Mouse (Mus musculus) C2C12 (cell line): ENCODE data around the gene Txnrd1. TPM values are rescaled to one million over a fixed set of nuclear protein-coding genes. Genes with fewer than 3 reads are reported as not detected.

Experiments used
- H3K27me3 ChIP-seq: one replicate; pipeline ENCODE4 v1.6.1; 2011; ENCODE audit not compliant: control insufficient read depth, insufficient read depth, insufficient read length
- H3K36me3 ChIP-seq: one replicate; pipeline ENCODE4 v1.6.1; 2011; ENCODE audit not compliant: control insufficient read depth, insufficient read depth
- H3K4me3 ChIP-seq: one replicate; pipeline ENCODE4 v1.5.1; 2011; ENCODE audit warnings: mild to moderate bottlenecking, control low read depth; ENCODE audit not compliant: poor library complexity, insufficient read depth, severe bottlenecking
- H3K79me2 ChIP-seq: one replicate; pipeline ENCODE4 v1.6.1; 2011; ENCODE audit not compliant: control insufficient read depth, insufficient read depth
- H3K79me3 ChIP-seq: one replicate; pipeline ENCODE4 v1.6.1; 2011; ENCODE audit warnings: low read depth, control low read depth
- H3ac ChIP-seq: one replicate; pipeline ENCODE3; 2011; ENCODE audit warnings: low read depth; ENCODE audit not compliant: control insufficient read depth, insufficient read length
- CEBPB ChIP-seq: IDR thresholded peaks from one replicate; pipeline ENCODE4 v1.6.1; 2011; ENCODE audit warnings: low read depth, mild to moderate bottlenecking, control low read depth, moderate library complexity
- CTCF ChIP-seq: IDR thresholded peaks from one replicate; pipeline ENCODE4 v1.5.1; 2011; ENCODE audit not compliant: control insufficient read depth, insufficient read depth, insufficient read length
- FOSL1 ChIP-seq: IDR thresholded peaks from one replicate; pipeline ENCODE4 v1.8.0; 2011; ENCODE audit warnings: mild to moderate bottlenecking, low read length; ENCODE audit not compliant: poor library complexity, insufficient read depth, severe bottlenecking
- MAX ChIP-seq: IDR thresholded peaks from one replicate; pipeline ENCODE4 v1.6.1; 2011; ENCODE audit warnings: mild to moderate bottlenecking, control low read depth
- MYOD1 ChIP-seq: IDR thresholded peaks from one replicate; pipeline ENCODE4 v1.6.1; 2011; ENCODE audit warnings: low read depth; ENCODE audit not compliant: control insufficient read depth, insufficient read length
- MYOG ChIP-seq: IDR thresholded peaks from one replicate; pipeline ENCODE4 v1.6.1; 2011; ENCODE audit not compliant: control insufficient read depth, insufficient read length; ENCODE audit errors: extremely low read depth
- USF1 ChIP-seq: IDR thresholded peaks from one replicate; pipeline ENCODE4 v1.6.1; 2011; ENCODE audit warnings: low read depth, mild to moderate bottlenecking, control low read depth, moderate library complexity
- polyA plus RNA-seq: library from polyadenylated mRNA; unstranded; fragments of >200 nt; fragmentation: generic; extraction: Trizol; gene quantifications from one replicate; pipeline ENCODE4 v1.2.1, GENCODE M21; 2012; ENCODE audit warnings: missing spikeins

The Txnrd1 gene
- polyA plus RNA-seq, 1 experiment: 172 TPM

- Histone ChIP-seq H3K4me3 (no peak overlapping the region), H3K27me3 (no peaks in the 10 kb centered on the region), H3K79me3 (no peaks in the 10 kb centered on the region), H3K36me3 (no peaks in the 10 kb centered on the region), H3K79me2 (no peaks in the 10 kb centered on the region), H3ac (no peak overlapping the region)
- TF ChIP-seq FOSL1 (no peak), MYOD1 (no peak)
Measured at GRCm38 (mm10) chr10:82823108-82823778, 10.5 kb upstream of the Txnrd1 start.

GRCm38 (mm10) chr10:82823779-82824177 lies 10.0 kb upstream of the Txnrd1 start:
- TF ChIP-seq CEBPB (no peak), MYOG (no peak), USF1 (no peak), CTCF (no peak), MYOD1 (no peak), FOSL1 (no peak), MAX (no peak)
- no peak overlapping the region for H3ac ChIP-seq
- no peaks in the 10 kb centered on the region for H3K27me3 ChIP-seq
- H3K79me2 ChIP-seq: no peaks in the 10 kb centered on the region
- no peaks in the 10 kb centered on the region for H3K36me3 ChIP-seq
- no peak overlapping the region for H3K4me3 ChIP-seq
- H3K79me3 ChIP-seq: no peaks in the 10 kb centered on the region

- no peak overlapping the region for H3ac ChIP-seq
- H3K36me3 ChIP-seq: no peaks in the 10 kb centered on the region
- TF ChIP-seq CTCF (no peak), CEBPB (no peak), FOSL1 (no peak), USF1 (peak; percentile 83)
- H3K79me3 ChIP-seq: no peaks in the 10 kb centered on the region
- H3K27me3 ChIP-seq: no peaks in the 10 kb centered on the region
- no peak overlapping the region for H3K4me3 ChIP-seq
- no peaks in the 10 kb centered on the region for H3K79me2 ChIP-seq
Measured at GRCm38 (mm10) chr10:82824541-82824940, 9.2 kb upstream of the Txnrd1 start.

- TF ChIP-seq MAX (no peak), CEBPB (no peak), USF1 (no peak), MYOD1 (no peak), CTCF (no peak), MYOG (no peak), FOSL1 (no peak)
Measured at GRCm38 (mm10) chr10:82826516-82826915, 7.2 kb upstream of the Txnrd1 start.

GRCm38 (mm10) chr10:82835898-82836297 lies 2.1 kb downstream of the Txnrd1 start:
- TF ChIP-seq MYOD1 (no peak), FOSL1 (no peak), MAX (no peak), CTCF (no peak), USF1 (no peak)
- Histone ChIP-seq H3K27me3 (no peaks in the 10 kb centered on the region), H3K36me3 (no peaks in the 10 kb centered on the region), H3ac (no peak overlapping the region), H3K79me3 (no peaks in the 10 kb centered on the region), H3K4me3 (no peak overlapping the region), H3K79me2 (no peaks in the 10 kb centered on the region)

More at GRCm38 (mm10) chr10:82826516-82826915, 7.2 kb upstream of the Txnrd1 start:
- no peak overlapping the region for H3ac ChIP-seq
- H3K36me3 ChIP-seq: no peaks in the 10 kb centered on the region
- H3K79me3 ChIP-seq: no peaks in the 10 kb centered on the region
- H3K4me3 ChIP-seq: no peak overlapping the region
- H3K27me3 ChIP-seq: no peaks in the 10 kb centered on the region
- H3K79me2 ChIP-seq: no peaks in the 10 kb centered on the region

- H3K36me3 ChIP-seq: no peaks in the 10 kb centered on the region
- H3K4me3 ChIP-seq: no peak overlapping the region
- TF ChIP-seq MAX: no peak
- no peak for TF ChIP-seq CEBPB
- no peak for TF ChIP-seq FOSL1
- TF ChIP-seq CTCF: no peak
- no peak for TF ChIP-seq USF1
- H3K79me2 ChIP-seq: no peaks in the 10 kb centered on the region
- H3K79me3 ChIP-seq: no peaks in the 10 kb centered on the region
- H3K27me3 ChIP-seq: no peaks in the 10 kb centered on the region
- H3ac ChIP-seq: no peak overlapping the region
Measured at GRCm38 (mm10) chr10:82838390-82838789, 4.6 kb downstream of the Txnrd1 start.
